Mouse (Mus musculus) bone marrow, adult 2 months (tissue): ENCODE results near the gene Gm49380. TPM values are rescaled to one million over a fixed set of nuclear protein-coding genes. Genes with fewer than 3 reads are reported as not detected.

Source experiments
- H3K27ac ChIP-seq: fragments of 200-500 bp; 2 replicates; pipeline ENCODE4 v1.5.1; 2012; ENCODE audit warnings: low read depth, mild to moderate bottlenecking, control low read depth, inconsistent platforms, low read length; ENCODE audit not compliant: control insufficient read depth, poor library complexity, insufficient read depth
- H3K4me1 ChIP-seq: fragments of 200-500 bp; 2 replicates; pipeline ENCODE4 v1.6.1; 2011; ENCODE audit warnings: low read length; ENCODE audit not compliant: control insufficient read depth, insufficient read depth
- H3K4me3 ChIP-seq: fragments of 200-500 bp; replicated peaks from 2 replicates; pipeline ENCODE3; 2011; ENCODE audit warnings: mild to moderate bottlenecking, low read depth, low read length, control low read depth; ENCODE audit not compliant: control insufficient read depth
- CTCF ChIP-seq: fragments of 200-500 bp; IDR thresholded peaks from 2 replicates; pipeline ENCODE4 v1.5.1; 2011; ENCODE audit warnings: low read length, control low read depth; ENCODE audit not compliant: control insufficient read depth, insufficient read depth
- POLR2A ChIP-seq: fragments of 200-500 bp; IDR thresholded peaks from 2 replicates; pipeline ENCODE4 v1.6.1; 2011; ENCODE audit warnings: low read depth, mild to moderate bottlenecking, control low read depth, low read length, borderline replicate concordance; ENCODE audit not compliant: control insufficient read depth
- WGBS: fragments of 180-500 bp; shearing (Covaris S2); methylation state at CpG from one replicate; pipeline ENCODE4 v1.1.7; 2018; 5-methylcytosine and 5-hydroxymethylcytosine counted together
- polyA plus RNA-seq: library from polyadenylated mRNA; stranded (reverse); fragments of >200 nt; gene quantifications from 2 replicates; pipeline ENCODE4 v1.2.4, GENCODE M21; 2011; ENCODE audit warnings: low replicate concordance; ENCODE audit not compliant: missing spikeins, insufficient read depth, insufficient read length

Gm49380 gene
- polyA plus RNA-seq, 1 experiment, result not detected

DNA sequence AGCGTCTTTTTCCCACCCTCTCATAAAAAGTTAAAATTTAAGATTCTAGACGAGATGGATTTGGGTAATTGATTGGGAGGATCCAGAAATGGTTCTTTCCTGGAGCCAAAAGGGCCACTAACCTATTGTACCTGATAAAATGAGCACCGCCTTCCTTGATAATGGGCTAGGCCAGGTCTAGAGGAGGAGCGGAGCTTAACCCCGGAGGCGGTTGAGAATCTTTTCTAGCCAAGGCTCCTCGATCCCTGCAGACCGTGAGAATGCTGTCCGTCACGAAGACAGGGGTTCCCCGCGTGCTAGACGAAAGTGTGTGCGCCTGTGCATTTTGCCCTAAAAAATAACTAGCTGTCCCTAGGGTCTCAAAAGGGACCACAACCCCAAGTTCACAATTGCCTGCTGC lies 29.1 kb downstream of the Gm49380 start:
- 2% methylated on average over 14 of the region's 14 CpGs for WGBS
- no peak overlapping the region for H3K27ac ChIP-seq
- TF ChIP-seq CTCF (no peak), POLR2A (no peak)
- H3K4me3 ChIP-seq, result no peak overlapping the region
- H3K4me1 ChIP-seq, result peaks cover 12% of the 10 kb centered on the region

DNA sequence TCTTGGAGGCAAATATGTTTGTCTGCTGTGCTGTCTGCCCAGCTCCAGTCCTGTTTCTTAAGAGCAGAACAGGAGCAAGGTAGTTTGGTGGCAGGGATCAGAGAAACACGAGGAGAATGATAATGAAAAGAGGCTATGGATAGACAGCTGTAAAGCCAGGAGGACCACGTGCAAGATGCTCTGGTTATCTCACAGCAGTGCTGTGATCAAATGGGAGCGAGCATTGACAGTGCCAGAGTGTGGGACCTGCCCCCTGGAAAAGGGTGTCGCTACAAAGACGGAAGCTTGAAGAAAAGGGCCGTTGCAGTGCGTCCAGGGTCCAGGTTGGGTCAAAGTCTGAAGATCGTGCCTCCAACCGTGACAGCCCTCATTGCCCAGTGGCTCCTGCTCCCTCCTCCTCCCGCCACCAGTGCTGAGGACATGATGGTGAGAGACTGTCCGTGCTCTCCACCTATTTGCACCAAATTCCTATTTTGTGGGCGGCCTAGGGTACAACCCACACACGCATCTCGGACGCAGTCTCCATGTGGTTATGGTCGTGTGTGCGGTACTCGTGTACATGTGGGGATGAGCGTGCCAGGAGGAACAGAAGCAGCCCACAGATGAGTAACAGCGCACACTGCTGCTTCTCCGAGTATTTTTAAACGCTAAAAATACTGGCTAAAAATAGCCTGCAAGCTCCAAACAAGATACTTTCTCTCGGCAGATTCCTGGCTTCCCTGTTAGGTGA lies 29.7 kb downstream of the Gm49380 start:
- Histone ChIP-seq H3K4me1 (peaks cover 10% of the 10 kb centered on the region), H3K4me3 (no peak overlapping the region), H3K27ac (no peak overlapping the region)
- TF ChIP-seq POLR2A (no peak), CTCF (no peak)
- 15% methylated on average over 23 of the region's 23 CpGs for WGBS

DNA sequence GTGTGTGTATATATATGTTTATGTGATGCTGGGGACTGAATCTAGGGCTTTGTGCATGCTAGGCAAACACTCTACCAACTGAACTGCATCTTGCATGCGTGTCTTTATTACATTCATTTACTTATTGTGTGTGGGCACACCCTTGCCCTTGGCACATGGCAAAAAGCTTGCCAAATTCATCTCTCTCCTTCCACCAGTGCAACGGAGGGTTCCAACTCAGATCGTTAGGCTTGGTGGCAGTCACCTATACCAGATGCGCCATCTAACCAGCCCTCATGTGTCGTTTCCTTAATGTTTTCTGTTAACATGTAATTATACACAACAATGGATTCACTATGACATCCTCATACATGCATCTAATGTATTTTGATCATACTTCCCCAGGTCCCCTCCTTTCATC lies 31.0 kb downstream of the Gm49380 start:
- TF ChIP-seq POLR2A, result no peak
- no peak for TF ChIP-seq CTCF
- 83% methylated on average over 5 of the region's 5 CpGs for whole genome bisulfite sequencing

DNA sequence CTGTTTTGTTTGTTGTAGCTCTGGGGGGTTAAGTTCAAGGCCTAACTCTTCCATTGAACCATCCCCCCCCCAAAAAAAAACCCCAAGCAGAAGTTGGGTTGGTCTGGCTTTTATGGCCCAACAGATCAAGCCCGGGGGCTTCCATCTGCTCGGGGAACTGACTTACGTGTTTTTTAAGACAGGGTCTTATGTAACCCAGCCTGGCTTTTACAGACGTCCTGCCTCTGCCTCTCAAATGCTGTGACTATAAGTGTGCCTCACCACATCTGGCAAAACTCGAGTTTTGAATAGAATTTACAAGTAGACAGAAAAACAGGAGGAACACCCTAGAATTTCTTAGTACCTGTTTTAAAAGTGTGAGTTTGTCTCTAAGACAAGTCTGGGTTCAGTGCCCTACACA lies 31.7 kb downstream of the Gm49380 start:
- Histone ChIP-seq H3K4me3 (no peak overlapping the region), H3K27ac (no peak overlapping the region), H3K4me1 (peaks cover 8% of the 10 kb centered on the region)
- TF ChIP-seq CTCF (no peak), POLR2A (no peak)
- 39% methylated on average over 5 of the region's 5 CpGs for WGBS

More for the DNA sequence above, 31.0 kb downstream of the Gm49380 start:
- no peak overlapping the region for H3K27ac ChIP-seq
- H3K4me1 ChIP-seq, result peaks cover 8% of the 10 kb centered on the region
- no peak overlapping the region for H3K4me3 ChIP-seq

DNA sequence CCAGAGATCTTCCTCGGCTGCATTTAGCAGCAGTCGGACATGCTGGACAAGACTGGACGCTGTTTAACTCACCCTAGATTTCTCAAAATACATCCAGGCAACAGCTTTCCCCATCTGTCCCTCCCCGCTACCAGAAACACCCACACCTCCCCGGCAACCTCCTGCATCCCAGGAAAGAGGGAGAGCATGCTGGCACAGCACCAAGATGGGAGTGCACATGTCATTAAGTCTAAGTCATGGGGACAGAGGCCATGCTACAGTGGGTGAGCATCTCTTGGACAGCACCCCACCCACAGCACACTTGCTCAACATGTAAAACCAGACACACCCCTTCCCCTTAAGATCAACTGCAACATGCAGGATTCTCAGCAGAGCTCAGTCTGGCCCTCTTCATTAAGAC lies 32.3 kb downstream of the Gm49380 start:
- peaks cover 8% of the 10 kb centered on the region for H3K4me1 ChIP-seq
- TF ChIP-seq POLR2A, result no peak
- TF ChIP-seq CTCF, result no peak
- 68% methylated on average over 5 of the region's 5 CpGs for WGBS

DNA sequence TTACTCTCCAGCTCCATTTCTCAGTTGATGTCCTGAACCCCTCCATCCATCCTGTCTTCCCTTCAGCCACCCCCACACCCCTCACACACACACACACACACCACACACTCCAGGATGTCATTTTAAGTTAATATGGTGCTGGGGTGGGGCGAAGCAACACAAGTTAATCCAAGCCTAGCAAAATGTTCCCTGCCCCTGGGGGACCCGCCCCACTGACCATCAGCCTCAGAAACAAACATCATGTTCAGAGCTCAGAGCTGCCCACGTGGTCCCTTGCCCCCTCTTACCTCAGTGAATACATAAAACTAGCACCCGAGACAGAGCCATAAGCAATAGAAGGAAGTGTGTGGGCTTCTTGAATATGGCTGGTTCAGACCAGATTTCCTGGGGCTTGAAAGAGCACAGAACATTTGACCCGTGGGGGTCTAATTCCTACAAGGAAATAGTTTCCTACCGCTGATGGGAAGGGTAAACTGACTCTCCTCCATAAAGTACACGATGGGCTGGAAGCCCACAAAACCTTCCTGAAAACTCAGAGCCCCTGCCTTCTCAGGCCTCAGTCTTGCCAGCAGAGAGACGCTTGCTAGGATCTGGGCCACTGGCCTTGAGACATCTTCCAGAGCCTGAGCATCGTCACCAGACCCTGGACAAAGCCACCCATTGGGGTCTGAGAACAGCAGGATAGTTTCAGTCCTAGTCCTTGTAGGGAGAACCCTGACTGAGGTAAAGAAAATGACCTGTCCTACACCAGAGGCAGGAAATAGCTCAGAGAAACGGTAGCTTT lies 33.1 kb downstream of the Gm49380 start:
- peaks cover 8% of the 10 kb centered on the region for H3K4me1 ChIP-seq

More for the DNA sequence above, 32.3 kb downstream of the Gm49380 start:
- Histone ChIP-seq H3K27ac (no peak overlapping the region), H3K4me3 (no peak overlapping the region)

DNA sequence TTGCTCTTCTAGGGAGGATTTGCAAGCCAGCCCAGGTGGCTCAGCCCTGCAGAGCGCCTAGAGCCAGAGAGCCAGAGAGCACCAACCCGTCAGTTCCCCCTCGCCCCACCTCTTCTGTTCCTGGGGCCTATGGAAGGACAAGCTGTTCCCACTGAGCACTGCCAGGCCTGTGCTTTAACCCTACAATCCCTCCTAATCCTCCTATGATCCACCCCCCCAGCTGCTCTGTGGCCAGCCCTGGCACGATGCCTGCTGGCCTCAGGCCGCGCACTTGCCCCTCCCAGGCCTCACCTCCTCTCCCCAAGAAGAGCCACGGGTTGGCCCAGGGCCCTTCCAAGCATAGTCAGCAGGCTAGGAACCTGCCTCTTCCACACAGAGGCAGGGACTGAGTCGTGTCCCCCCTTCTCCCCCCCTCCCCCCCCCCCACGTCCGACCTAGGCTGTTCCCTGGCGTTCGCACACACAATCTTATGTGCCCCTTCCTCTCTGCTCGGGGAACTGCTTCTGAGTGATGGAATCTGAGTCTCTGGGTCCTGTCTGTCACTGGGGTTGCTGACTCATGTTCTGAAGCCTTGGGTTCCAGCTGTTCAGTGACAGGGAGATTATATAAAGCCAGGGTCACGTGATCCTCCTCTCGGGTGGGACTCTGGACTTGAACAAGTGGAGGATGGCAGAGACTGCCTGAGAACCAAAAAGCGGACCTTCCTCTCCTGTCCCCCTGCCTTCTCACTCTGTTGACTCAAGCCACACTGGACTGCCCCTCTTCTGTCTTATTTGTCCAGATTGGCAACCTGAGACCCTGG lies 34.1 kb downstream of the Gm49380 start:
- Histone ChIP-seq H3K4me1 (peaks cover 8% of the 10 kb centered on the region), H3K4me3 (no peak overlapping the region), H3K27ac (no peak overlapping the region)
- TF ChIP-seq CTCF (no peak), POLR2A (no peak)
- 23% methylated on average over 16 of the region's 16 CpGs for WGBS

More for the DNA sequence above, 33.1 kb downstream of the Gm49380 start:
- no peak overlapping the region for H3K4me3 ChIP-seq
- no peak for TF ChIP-seq POLR2A
- no peak for TF ChIP-seq CTCF
- no peak overlapping the region for H3K27ac ChIP-seq
- WGBS, result 42% methylated on average over 10 of the region's 10 CpGs
